Mouse (Mus musculus): ENCODE measurements around the gene Idnk. TPM values are rescaled to one million over a fixed set of nuclear protein-coding genes. Genes with fewer than 3 reads are reported as not detected.
"Not testable (repeated sequence)": the region's sequence is repeated elsewhere in the genome, so short reads cannot be mapped to it uniquely, and the experiment has no call there.

Gene Idnk
- polyA plus RNA-seq, 1 experiment from 2014 or later, result 72.4 TPM

DNA sequence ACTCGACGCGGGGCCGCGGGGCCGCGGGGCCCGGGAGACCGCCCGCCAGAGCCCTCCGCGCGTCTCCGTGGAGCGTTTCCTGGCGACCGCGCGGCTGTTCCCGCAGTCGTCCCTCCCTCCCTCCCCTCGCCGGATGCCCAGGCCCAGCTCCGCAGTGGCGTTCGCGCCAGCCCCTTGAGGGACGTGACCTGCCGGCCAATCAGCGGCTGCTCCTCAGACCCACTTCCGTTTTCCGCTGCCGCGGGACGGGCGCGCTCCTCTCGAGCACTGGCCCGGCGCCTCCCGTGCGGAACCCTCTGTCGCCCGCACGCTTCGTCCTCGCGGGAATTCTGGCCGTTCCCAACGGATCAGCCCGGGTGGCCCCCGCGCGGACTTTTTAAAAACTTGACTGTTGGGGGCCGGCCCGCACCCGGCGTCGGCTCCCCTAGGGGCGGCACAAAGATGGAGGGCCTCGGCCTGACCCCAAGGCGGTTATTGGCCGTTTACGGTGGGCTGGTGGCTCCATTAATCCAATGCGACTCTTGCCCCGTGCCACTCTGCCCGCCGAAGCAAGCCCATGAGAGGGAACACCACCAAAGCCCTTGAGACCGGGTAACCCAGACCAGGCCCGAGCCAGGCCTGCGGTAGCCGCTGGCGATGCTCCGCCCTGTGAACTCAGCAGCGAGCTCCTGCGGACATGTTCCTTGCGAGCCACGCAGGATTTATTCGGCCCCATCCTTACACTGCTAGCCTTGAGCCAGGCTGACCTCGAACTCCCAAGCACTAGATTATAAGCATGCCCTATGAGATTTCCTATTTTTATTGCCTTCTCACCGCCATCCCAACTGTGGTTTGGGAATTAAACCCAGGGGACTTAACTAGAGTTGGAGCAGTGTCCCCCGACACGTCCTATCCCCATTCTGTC, 28.4 kb upstream of the Idnk start:
- Histone ChIP-seq H3K27me3 (replicated peaks; ENCODE audit: control insufficient read depth, insufficient read depth, low read length) (no peaks in the 10 kb centered on the region), H3K27ac (ENCODE audit: low read depth, low read length) (peak overlapping the region; percentile 100), H3K4me1 (ENCODE audit: control insufficient read depth, insufficient read depth, low read length) (peaks cover 20% of the 10 kb centered on the region), H3K4me2 (ENCODE audit: low read length) (peak overlapping the region; percentile 60), H3K4me3 (ENCODE audit: low read depth, low read length) (peak overlapping the region; percentile 97), H3K36me3 (ENCODE audit: control insufficient read depth, insufficient read depth, low read length) (peaks cover 18% of the 10 kb centered on the region; the same call in 1 of the 2 replicates), H3K9me3 (replicated peaks; ENCODE audit: control insufficient read depth, low read length) (no peaks in the 10 kb centered on the region), H3K9ac (ENCODE audit: low read length) (peak overlapping the region; percentile 99)
- ATAC-seq (peak; percentile 98), DNase-seq (ENCODE audit: low spot score) (peak; percentile 98)
- under 1% methylated on average over 66 of the region's 83 CpGs for WGBS

DNA sequence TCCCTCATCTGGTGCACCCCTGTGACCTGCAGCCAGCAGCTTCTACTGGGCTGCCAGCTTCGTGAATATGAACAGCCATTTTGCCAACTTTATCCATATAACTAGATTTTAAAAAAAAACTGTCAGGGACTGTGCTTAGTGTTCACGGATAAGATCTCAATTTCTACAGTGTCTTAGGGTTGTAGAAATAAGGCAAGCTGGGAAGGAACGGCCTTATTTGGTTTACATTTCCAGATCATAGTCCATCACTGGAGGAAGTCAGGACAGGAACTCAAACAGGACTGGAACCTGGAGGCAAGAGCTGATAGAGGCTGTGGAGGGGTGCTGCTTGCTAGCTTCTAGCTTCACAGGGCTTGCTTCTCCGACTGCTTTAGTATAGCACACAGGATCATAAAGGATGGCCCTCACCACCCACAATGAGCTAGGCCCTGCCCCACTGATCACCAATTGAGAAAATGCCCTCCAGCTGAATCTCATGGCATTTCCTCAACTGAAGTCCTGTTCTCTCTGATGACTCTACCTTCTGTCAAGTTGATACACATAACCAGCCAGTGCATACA, 27.7 kb upstream of the Idnk start:
- 40% methylated on average over 4 of the region's 4 CpGs for WGBS
- Histone ChIP-seq H3K27ac (ENCODE audit: low read depth, low read length) (peak overlapping the region; percentile 100; the same call in 1 of the 2 replicates), H3K27me3 (replicated peaks; ENCODE audit: control insufficient read depth, insufficient read depth, low read length) (no peaks in the 10 kb centered on the region), H3K4me3 (ENCODE audit: low read depth, low read length) (peak overlapping the region; percentile 97), H3K4me2 (ENCODE audit: low read length) (peak overlapping the region; percentile 60), H3K9me3 (replicated peaks; ENCODE audit: control insufficient read depth, low read length) (no peaks in the 10 kb centered on the region), H3K4me1 (ENCODE audit: control insufficient read depth, insufficient read depth, low read length) (peaks cover 17% of the 10 kb centered on the region), H3K36me3 (ENCODE audit: control insufficient read depth, insufficient read depth, low read length) (peaks cover 13% of the 10 kb centered on the region; the same call in 1 of the 2 replicates), H3K9ac (ENCODE audit: low read length) (peak overlapping the region; percentile 99)
- ATAC-seq (no peak), DNase-seq (ENCODE audit: low spot score) (no peak)

DNA sequence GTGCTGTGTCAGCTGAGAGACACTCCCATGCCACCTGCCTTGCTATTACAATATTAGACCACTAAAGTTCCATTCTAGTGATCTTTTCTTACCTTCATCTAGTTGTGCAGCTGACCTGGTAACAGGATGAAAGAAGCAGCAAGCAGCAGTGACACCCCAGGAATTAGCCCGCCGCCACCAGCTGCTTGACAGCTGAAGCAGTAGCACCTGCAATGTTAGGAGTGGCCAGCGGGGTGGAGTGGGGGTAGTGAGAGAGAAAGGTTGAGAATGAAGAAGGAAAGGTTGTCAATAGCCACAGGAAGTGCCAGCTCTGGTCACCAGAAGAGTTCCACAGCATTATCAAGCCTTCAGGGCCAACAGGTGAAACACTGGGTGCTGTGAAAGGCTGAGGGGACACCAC, 25.8 kb upstream of the Idnk start:
- Histone ChIP-seq H3K27ac (ENCODE audit: low read depth, low read length) (no peak overlapping the region), H3K4me3 (ENCODE audit: low read depth, low read length) (no peak overlapping the region), H3K9ac (ENCODE audit: low read length) (no peak overlapping the region), H3K9me3 (replicated peaks; ENCODE audit: control insufficient read depth, low read length) (0 out of 2 replicates have a peak, but pooled peaks cover 2% of the 10 kb centered on the region), H3K27me3 (replicated peaks; ENCODE audit: control insufficient read depth, insufficient read depth, low read length) (no peaks in the 10 kb centered on the region), H3K4me2 (ENCODE audit: low read length) (no peak overlapping the region), H3K4me1 (ENCODE audit: control insufficient read depth, insufficient read depth, low read length) (peaks cover 6% of the 10 kb centered on the region; the same call in 1 of the 2 replicates), H3K36me3 (ENCODE audit: control insufficient read depth, insufficient read depth, low read length) (peaks cover 4% of the 10 kb centered on the region; the same call in 1 of the 2 replicates)
- DNase-seq (ENCODE audit: low spot score) (no peak), ATAC-seq (no peak)
- 46% methylated on average over 3 of the region's 3 CpGs for WGBS

DNA sequence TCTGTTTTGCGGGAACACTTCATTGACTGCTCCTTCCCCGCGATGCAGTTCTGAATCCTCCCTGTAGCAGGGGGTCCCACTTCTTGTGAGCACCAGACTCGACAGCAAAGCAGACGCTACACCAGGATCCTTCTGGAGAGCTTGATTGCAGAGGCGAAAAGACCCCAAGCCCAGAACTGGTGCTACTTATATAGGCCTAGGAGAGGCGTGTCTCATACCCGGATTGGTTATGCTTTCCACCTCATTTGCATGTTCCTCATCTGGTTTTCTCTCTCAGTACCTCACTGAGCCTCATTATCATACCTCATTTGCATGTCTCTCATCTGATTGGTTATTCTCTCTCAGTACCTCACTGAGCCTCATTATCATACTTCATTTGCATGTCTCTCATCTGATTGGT, 10.8 kb upstream of the Idnk start:
- H3K4me2 ChIP-seq (ENCODE audit: low read length); H3K4me1 ChIP-seq (ENCODE audit: control insufficient read depth, insufficient read depth, low read length); H3K27ac ChIP-seq (ENCODE audit: low read depth, low read length); ATAC-seq; DNase-seq (ENCODE audit: low spot score); H3K9me3 ChIP-seq (replicated peaks; ENCODE audit: control insufficient read depth, low read length); H3K27me3 ChIP-seq (replicated peaks; ENCODE audit: control insufficient read depth, insufficient read depth, low read length); H3K36me3 ChIP-seq (ENCODE audit: control insufficient read depth, insufficient read depth, low read length); H3K9ac ChIP-seq (ENCODE audit: low read length); H3K4me3 ChIP-seq (ENCODE audit: low read depth, low read length): not testable (repeated sequence)
- WGBS, result 95% methylated on average over 8 of the region's 8 CpGs

DNA sequence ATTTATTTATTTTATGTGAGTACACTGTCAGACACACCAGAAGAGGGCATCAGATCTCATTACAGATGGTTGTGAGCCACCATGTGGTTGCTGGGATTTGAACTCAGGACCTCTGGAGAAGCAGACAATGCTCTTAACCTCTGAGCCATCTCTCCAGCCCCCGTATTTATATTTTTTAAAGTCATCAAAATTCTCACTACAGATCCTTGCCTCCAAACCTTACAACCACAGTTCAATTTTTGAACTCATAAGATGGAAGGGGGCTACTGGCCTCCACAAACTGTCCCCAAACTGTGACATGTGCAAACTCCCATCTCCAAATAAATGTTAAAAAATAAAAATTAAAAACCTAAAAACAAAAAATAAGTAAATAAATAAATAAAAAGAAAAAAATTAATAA, 9.7 kb upstream of the Idnk start:
- DNase-seq (ENCODE audit: low spot score) (no peak), ATAC-seq (no peak)
- Histone ChIP-seq H3K4me2 (ENCODE audit: low read length) (no peak overlapping the region), H3K4me3 (ENCODE audit: low read depth, low read length) (no peak overlapping the region), H3K36me3 (ENCODE audit: control insufficient read depth, insufficient read depth, low read length) (no peaks in the 10 kb centered on the region), H3K4me1 (ENCODE audit: control insufficient read depth, insufficient read depth, low read length) (0 out of 2 replicates have a peak, but pooled peaks cover 3% of the 10 kb centered on the region), H3K9ac (ENCODE audit: low read length) (no peak overlapping the region), H3K27ac (ENCODE audit: low read depth, low read length) (no peak overlapping the region), H3K27me3 (replicated peaks; ENCODE audit: control insufficient read depth, insufficient read depth, low read length) (no peaks in the 10 kb centered on the region), H3K9me3 (replicated peaks; ENCODE audit: control insufficient read depth, low read length) (no peaks in the 10 kb centered on the region)
- WGBS, result 85% methylated on average over 1 of the region's 1 CpGs

- H3K27me3 ChIP-seq (replicated peaks; ENCODE audit: control insufficient read depth, insufficient read depth, low read length), result no peaks in the 10 kb centered on the region
- no peaks in the 10 kb centered on the region for H3K36me3 ChIP-seq (ENCODE audit: control insufficient read depth, insufficient read depth, low read length)
- peak overlapping the region; percentile 36 for H3K4me3 ChIP-seq (ENCODE audit: low read depth, low read length)
- DNase-seq (ENCODE audit: low spot score) (peak; percentile 90), ATAC-seq (peak; percentile 96)
- H3K4me1 ChIP-seq (ENCODE audit: control insufficient read depth, insufficient read depth, low read length), result 0 out of 2 replicates have a peak, but pooled peaks cover 3% of the 10 kb centered on the region
- peak overlapping the region; percentile 47; the same call in 1 of the 2 replicates for H3K9ac ChIP-seq (ENCODE audit: low read length)
- 0% methylated on average over 17 of the region's 17 CpGs for WGBS
- H3K27ac ChIP-seq (ENCODE audit: low read depth, low read length), result no peak overlapping the region
- no peaks in the 10 kb centered on the region for H3K9me3 ChIP-seq (replicated peaks; ENCODE audit: control insufficient read depth, low read length)
- peak overlapping the region; percentile 70 for H3K4me2 ChIP-seq (ENCODE audit: low read length)
These were observed 9.1 kb upstream of the Idnk start for GRCm38 (mm10) chr13:58148256-58148831.

DNA sequence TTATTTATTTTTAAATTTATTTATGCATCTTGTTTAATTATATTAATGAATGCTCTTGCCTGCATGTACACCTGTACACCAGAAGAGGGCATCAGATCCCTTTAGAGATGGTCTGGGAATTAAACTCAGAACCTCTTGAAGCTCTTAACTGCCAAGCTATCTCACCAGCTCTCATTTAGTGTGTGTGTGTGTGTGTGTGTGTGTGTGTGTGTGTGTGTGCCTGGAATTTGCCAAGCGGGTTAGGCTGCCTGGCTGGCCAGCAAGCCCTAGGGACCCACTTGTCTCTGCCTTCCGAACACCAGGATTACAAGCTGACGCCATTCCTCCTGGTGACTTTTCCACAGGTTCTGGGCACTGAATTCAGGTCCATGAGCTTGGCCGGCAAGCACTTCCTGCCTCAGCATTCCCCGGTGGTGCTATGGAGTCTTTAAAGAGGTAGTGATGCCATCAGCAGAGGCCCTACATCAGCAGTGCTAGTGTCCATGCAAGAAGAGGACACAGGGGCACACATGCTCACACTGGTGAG, 8.4 kb upstream of the Idnk start:
- DNase-seq (ENCODE audit: low spot score) (peak; percentile 79), ATAC-seq (peak; percentile 78)
- peak overlapping the region; percentile 36; the same call in 1 of the 2 replicates for H3K4me3 ChIP-seq (ENCODE audit: low read depth, low read length)
- no peaks in the 10 kb centered on the region for H3K9me3 ChIP-seq (replicated peaks; ENCODE audit: control insufficient read depth, low read length)
- no peak overlapping the region for H3K9ac ChIP-seq (ENCODE audit: low read length)
- H3K4me2 ChIP-seq (ENCODE audit: low read length), result peak overlapping the region; percentile 70
- no peaks in the 10 kb centered on the region for H3K36me3 ChIP-seq (ENCODE audit: control insufficient read depth, insufficient read depth, low read length)
- 53% methylated on average over 5 of the region's 5 CpGs for WGBS
- H3K27ac ChIP-seq (ENCODE audit: low read depth, low read length), result no peak overlapping the region
- 0 out of 2 replicates have a peak, but pooled peaks cover 3% of the 10 kb centered on the region for H3K4me1 ChIP-seq (ENCODE audit: control insufficient read depth, insufficient read depth, low read length)
- no peaks in the 10 kb centered on the region for H3K27me3 ChIP-seq (replicated peaks; ENCODE audit: control insufficient read depth, insufficient read depth, low read length)

GRCm38 (mm10) chr13:58149629-58150028, 7.8 kb upstream of the Idnk start:
- H3K36me3 ChIP-seq (ENCODE audit: control insufficient read depth, insufficient read depth, low read length), result no peaks in the 10 kb centered on the region
- 85% methylated on average over 3 of the region's 3 CpGs for WGBS
- no peak overlapping the region for H3K4me3 ChIP-seq (ENCODE audit: low read depth, low read length)
- H3K27me3 ChIP-seq (replicated peaks; ENCODE audit: control insufficient read depth, insufficient read depth, low read length), result no peaks in the 10 kb centered on the region
- H3K27ac ChIP-seq (ENCODE audit: low read depth, low read length), result no peak overlapping the region
- DNase-seq (ENCODE audit: low spot score), result no peak
- H3K9me3 ChIP-seq (replicated peaks; ENCODE audit: control insufficient read depth, low read length), result no peaks in the 10 kb centered on the region
- no peak overlapping the region for H3K9ac ChIP-seq (ENCODE audit: low read length)
- 0 out of 2 replicates have a peak, but pooled peaks cover 3% of the 10 kb centered on the region for H3K4me1 ChIP-seq (ENCODE audit: control insufficient read depth, insufficient read depth, low read length)
- no peak overlapping the region for H3K4me2 ChIP-seq (ENCODE audit: low read length)
- no peak for ATAC-seq

Data from forebrain, embryonic 14.5 days (tissue).